Mouse (Mus musculus) heart, embryonic 11.5 days (tissue): Measurements from ENCODE around the gene Dcaf11. TPM values are rescaled to one million over a fixed set of nuclear protein-coding genes. Genes with fewer than 3 reads are reported as not detected.
A peak's percentile ranks its signal among the peaks of the same experiment; 100 is the strongest.

Source experiments
- ATAC-seq: fragments of 200-750 bp; cut with Nextera tagmentation; replicated peaks from 2 replicates; pipeline ENCODE4 v1.8.0; 2017; ENCODE audit warnings: moderate library complexity; ENCODE audit not compliant: insufficient number of reproducible peaks, low FRiP score, low TSS enrichment
- H3K27ac ChIP-seq: fragments of 300-500 bp; sonication (generic); 2 replicates; pipeline ENCODE4 v1.5.1; 2014; ENCODE audit warnings: mild to moderate bottlenecking, low read depth, low read length
- H3K27me3 ChIP-seq: fragments of 300-500 bp; sonication (generic); 2 replicates; pipeline ENCODE4 v1.6.1; 2014; ENCODE audit warnings: mild to moderate bottlenecking, low read length, mixed read lengths; ENCODE audit not compliant: control insufficient read depth, insufficient read depth
- H3K36me3 ChIP-seq: fragments of 300-500 bp; sonication (generic); 2 replicates; pipeline ENCODE4 v1.6.1; 2014; ENCODE audit warnings: mild to moderate bottlenecking, low read length, moderate library complexity, mixed read lengths; ENCODE audit not compliant: control insufficient read depth, insufficient read depth
- H3K4me1 ChIP-seq: fragments of 300-500 bp; sonication (generic); 2 replicates; pipeline ENCODE4 v1.6.1; 2014; ENCODE audit warnings: low read length; ENCODE audit not compliant: control insufficient read depth, insufficient read depth
- H3K4me2 ChIP-seq: fragments of 300-500 bp; sonication (generic); 2 replicates; pipeline ENCODE4 v1.6.1; 2014; ENCODE audit warnings: mild to moderate bottlenecking, moderate library complexity
- H3K4me3 ChIP-seq: fragments of 300-500 bp; sonication (generic); 2 replicates; pipeline ENCODE4 v1.5.1; 2014; ENCODE audit warnings: low read depth, low read length
- H3K9ac ChIP-seq: fragments of 300-500 bp; sonication (generic); 2 replicates; pipeline ENCODE4 v1.6.1; 2014; ENCODE audit warnings: mild to moderate bottlenecking, low read depth, low read length, moderate library complexity
- H3K9me3 ChIP-seq: fragments of 300-500 bp; sonication (generic); replicated peaks from 2 replicates; pipeline ENCODE4 v1.6.1; 2016; ENCODE audit warnings: low read length; ENCODE audit not compliant: control insufficient read depth
- WGBS: fragments of 180-500 bp; shearing (Covaris S2); extraction: QIAGEN DNeasy Blood & Tissue Kit; methylation state at CpG from one replicate; pipeline ENCODE4 v1.1.7; 2014; ENCODE audit not compliant: insufficient replicate concordance; 5-methylcytosine and 5-hydroxymethylcytosine counted together
- polyA plus RNA-seq: library from polyadenylated mRNA; unstranded; fragments of >200 nt; fragmentation: Nextera tagmentation; extraction: Ambion mirVana; gene quantifications from 2 replicates; pipeline ENCODE4 v1.2.1, GENCODE M21; 2014

Gene Dcaf11
- polyA plus RNA-seq, 1 experiment from 2014 or later = 61.3 TPM

- Histone ChIP-seq H3K36me3 (peaks cover 8% of the 10 kb centered on the region; the same call in 1 of the 2 replicates), H3K4me2 (no peak overlapping the region), H3K27ac (no peak overlapping the region), H3K4me3 (no peak overlapping the region), H3K4me1 (peaks cover 12% of the 10 kb centered on the region), H3K9me3 (no peaks in the 10 kb centered on the region), H3K9ac (no peak overlapping the region), H3K27me3 (no peaks in the 10 kb centered on the region)
- WGBS = 84% methylated on average over 9 of the region's 9 CpGs
- no peak for ATAC-seq
These were observed 15.5 kb upstream of the Dcaf11 start for GRCm38 (mm10) chr14:55544334-55544733.

DNA sequence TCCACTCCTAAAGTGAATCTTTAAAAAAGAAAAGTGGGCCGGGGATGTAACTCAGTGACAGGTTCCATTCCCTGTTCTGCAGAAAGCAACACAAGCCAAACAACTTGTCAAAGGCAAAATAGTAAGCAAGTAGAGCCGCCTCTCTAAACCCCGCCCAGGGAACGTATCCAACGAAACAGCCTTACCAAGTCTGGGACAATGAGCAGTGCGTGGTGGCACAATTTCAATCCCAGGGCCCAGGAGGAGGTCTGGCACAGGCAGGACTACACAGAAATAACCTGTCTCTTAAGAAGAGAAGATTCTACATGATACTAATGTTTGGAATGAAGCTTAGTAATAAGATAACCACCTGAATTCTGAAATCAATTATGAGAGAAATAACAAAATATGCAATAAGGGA is 9.6 kb upstream of the Dcaf11 start:
- Histone ChIP-seq H3K36me3 (peaks cover 8% of the 10 kb centered on the region; the same call in 1 of the 2 replicates), H3K4me1 (no peaks in the 10 kb centered on the region), H3K9me3 (no peaks in the 10 kb centered on the region), H3K27me3 (no peaks in the 10 kb centered on the region), H3K4me2 (no peak overlapping the region), H3K27ac (no peak overlapping the region), H3K4me3 (no peak overlapping the region), H3K9ac (no peak overlapping the region)
- no peak for ATAC-seq
- WGBS = 88% methylated on average over 6 of the region's 6 CpGs

DNA sequence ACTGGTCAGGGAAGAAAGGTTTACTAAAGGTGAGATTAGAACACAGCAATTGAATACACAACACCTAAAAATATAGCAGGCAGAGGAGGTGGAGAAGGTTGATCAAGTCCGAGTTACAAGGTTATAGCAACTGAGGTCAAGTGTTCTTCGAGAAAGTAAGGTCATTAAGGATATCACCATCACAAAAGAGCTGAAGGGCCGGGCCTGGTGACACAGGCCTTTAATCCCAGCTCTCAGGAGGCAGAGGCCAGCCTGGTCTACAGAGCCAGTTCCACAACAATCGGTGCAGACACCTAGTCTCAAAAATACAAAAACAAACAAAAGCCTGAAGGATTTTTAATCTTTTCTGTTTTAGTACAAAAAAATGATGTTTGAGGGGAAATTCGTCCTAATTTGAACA is 8.5 kb upstream of the Dcaf11 start:
- Histone ChIP-seq H3K9me3 (no peaks in the 10 kb centered on the region), H3K36me3 (peaks cover 4% of the 10 kb centered on the region; the same call in 1 of the 2 replicates), H3K27ac (no peak overlapping the region), H3K4me2 (no peak overlapping the region), H3K27me3 (no peaks in the 10 kb centered on the region), H3K4me1 (no peaks in the 10 kb centered on the region), H3K4me3 (no peak overlapping the region), H3K9ac (no peak overlapping the region)
- WGBS = 67% methylated on average over 5 of the region's 5 CpGs
- ATAC-seq = no peak

GRCm38 (mm10) chr14:55551794-55552193 is 8.0 kb upstream of the Dcaf11 start:
- Histone ChIP-seq H3K4me2 (no peak overlapping the region), H3K27me3 (no peaks in the 10 kb centered on the region), H3K27ac (no peak overlapping the region), H3K9me3 (no peaks in the 10 kb centered on the region), H3K4me3 (no peak overlapping the region), H3K4me1 (no peaks in the 10 kb centered on the region), H3K9ac (no peak overlapping the region), H3K36me3 (peaks cover 4% of the 10 kb centered on the region; the same call in 1 of the 2 replicates)
- WGBS = 82% methylated on average over 8 of the region's 8 CpGs
- no peak for ATAC-seq

DNA sequence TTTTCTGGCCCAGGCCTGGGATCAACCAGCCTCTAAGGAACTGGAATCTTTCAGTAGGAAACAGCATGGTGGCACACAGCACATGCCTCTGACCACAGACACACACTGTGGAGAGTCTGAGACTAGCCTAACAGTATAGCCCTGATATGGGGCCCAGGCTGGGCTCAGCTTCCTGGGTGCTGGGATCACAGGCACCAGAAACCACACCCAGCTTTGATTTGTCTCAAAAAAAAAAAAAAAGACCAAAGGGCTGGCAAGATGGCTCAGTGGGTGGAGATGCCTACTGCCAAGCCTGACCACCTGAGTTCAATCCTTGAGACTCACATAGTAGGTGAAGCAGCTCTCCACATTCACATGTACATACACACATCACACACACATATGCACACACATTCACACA is 5.2 kb upstream of the Dcaf11 start:
- Histone ChIP-seq H3K9me3 (no peaks in the 10 kb centered on the region), H3K27me3 (no peaks in the 10 kb centered on the region), H3K4me1 (no peaks in the 10 kb centered on the region; the same call in 1 of the 2 replicates), H3K27ac (no peak overlapping the region), H3K4me2 (no peak overlapping the region), H3K9ac (no peak overlapping the region), H3K36me3 (no peaks in the 10 kb centered on the region), H3K4me3 (no peak overlapping the region)
- no peak for ATAC-seq

GRCm38 (mm10) chr14:55555788-55556187 is 4.0 kb upstream of the Dcaf11 start:
- WGBS = 59% methylated on average over 3 of the region's 3 CpGs
- H3K4me3 ChIP-seq = no peak overlapping the region

DNA sequence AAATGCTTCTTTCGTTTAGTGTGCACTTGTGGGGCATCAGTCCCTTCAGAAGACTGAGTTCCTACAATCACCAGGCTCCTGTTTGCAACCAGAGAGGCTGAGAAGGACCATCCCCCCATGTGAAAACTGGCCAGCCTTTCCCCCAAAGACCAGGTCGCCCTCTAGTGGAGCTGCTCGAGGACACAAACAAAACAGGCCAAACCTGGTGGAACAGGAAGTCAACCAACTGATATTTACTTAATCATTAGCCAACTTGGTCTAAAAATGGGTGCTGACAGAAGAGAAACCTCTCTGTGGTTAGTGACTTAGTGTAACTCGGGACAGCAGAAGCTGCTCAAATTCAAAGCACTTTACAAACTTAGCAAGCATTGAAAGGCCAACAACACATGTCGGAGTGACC is 2.8 kb upstream of the Dcaf11 start:
- no peaks in the 10 kb centered on the region for H3K9me3 ChIP-seq
- H3K9ac ChIP-seq = no peak overlapping the region
- H3K4me2 ChIP-seq = no peak overlapping the region
- peaks cover 10% of the 10 kb centered on the region for H3K4me1 ChIP-seq
- H3K27me3 ChIP-seq = no peaks in the 10 kb centered on the region
- no peaks in the 10 kb centered on the region for H3K36me3 ChIP-seq
- H3K27ac ChIP-seq = no peak overlapping the region
- no peak overlapping the region for H3K4me3 ChIP-seq
- no peak for ATAC-seq
- 23% methylated on average over 5 of the region's 5 CpGs for WGBS

More at GRCm38 (mm10) chr14:55555788-55556187, 4.0 kb upstream of the Dcaf11 start:
- ATAC-seq = no peak
- Histone ChIP-seq H3K27ac (no peak overlapping the region), H3K9me3 (no peaks in the 10 kb centered on the region), H3K27me3 (no peaks in the 10 kb centered on the region), H3K4me1 (no peaks in the 10 kb centered on the region; the same call in 1 of the 2 replicates), H3K36me3 (no peaks in the 10 kb centered on the region), H3K4me2 (no peak overlapping the region), H3K9ac (no peak overlapping the region)

DNA sequence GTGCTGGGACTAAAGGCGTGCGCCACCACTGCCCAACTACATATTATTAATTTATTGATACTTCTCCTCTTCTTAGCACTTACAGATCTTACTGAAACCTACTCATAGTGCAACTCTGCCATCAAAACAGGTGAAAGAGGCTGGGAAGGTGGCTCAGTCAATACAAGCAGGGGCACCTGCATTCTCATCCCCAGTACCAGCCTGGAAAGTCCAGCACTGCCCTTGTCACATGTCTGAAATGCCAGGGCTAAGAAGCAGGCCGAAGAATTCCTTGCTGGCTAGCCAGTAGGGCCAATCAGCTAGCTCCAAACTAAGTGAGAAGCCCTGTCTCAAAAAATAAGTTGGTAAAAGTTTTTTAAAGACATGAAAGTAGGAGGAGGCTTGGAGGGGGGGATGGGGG is 2.2 kb upstream of the Dcaf11 start:
- H3K4me3 ChIP-seq = no peak overlapping the region
- ATAC-seq = no peak
- H3K4me2 ChIP-seq = no peak overlapping the region
- H3K27me3 ChIP-seq = no peaks in the 10 kb centered on the region
- no peaks in the 10 kb centered on the region for H3K9me3 ChIP-seq
- 84% methylated on average over 3 of the region's 3 CpGs for WGBS
- H3K27ac ChIP-seq = no peak overlapping the region
- H3K9ac ChIP-seq = no peak overlapping the region
- H3K36me3 ChIP-seq = no peaks in the 10 kb centered on the region
- H3K4me1 ChIP-seq = peaks cover 13% of the 10 kb centered on the region

DNA sequence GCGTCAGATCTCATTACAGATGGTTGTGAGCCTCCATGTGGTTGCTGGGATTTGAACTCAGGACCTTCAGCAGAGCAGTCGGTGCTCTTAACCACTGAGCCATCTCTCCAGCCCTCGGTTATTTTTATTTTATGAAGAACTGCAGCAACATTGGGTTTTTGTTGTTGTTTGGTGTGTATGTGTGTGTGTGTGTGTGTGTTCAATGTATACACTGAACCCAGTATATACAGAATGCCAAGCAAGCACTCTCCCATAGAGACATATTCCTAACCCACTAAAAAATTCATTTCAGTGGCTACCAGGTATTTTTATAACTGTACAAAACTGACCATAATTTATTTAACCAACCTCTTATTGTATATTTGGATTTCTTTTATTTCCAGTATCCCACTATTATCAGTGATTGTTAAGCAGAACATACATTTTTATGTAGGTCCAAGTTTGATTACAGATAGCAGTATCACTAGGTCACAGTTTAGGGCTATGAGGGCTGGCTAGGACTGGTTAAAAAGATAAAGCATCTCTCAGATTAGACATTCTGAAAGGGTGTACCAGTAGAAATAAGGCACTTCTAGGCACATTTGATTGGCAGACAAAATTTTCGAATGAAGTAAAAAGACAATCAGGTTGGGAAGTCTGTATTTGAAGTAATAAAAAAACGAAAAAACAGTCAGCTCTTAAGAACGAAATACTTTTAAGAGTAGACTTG is 912 bp upstream of the Dcaf11 start:
- H3K4me2 ChIP-seq = peak overlapping the region; percentile 70
- ATAC-seq = no peak
- H3K4me3 ChIP-seq = peak overlapping the region; percentile 65
- 56% methylated on average over 6 of the region's 6 CpGs for WGBS
- no peaks in the 10 kb centered on the region for H3K36me3 ChIP-seq
- H3K9ac ChIP-seq = no peak overlapping the region
- peaks cover 13% of the 10 kb centered on the region for H3K4me1 ChIP-seq
- H3K9me3 ChIP-seq = no peaks in the 10 kb centered on the region
- no peaks in the 10 kb centered on the region for H3K27me3 ChIP-seq
- H3K27ac ChIP-seq = peak overlapping the region; percentile 98; the same call in 1 of the 2 replicates
